Mouse (Mus musculus): ENCODE measurements around the gene Ssu2.

Ssu2 gene

DNA sequence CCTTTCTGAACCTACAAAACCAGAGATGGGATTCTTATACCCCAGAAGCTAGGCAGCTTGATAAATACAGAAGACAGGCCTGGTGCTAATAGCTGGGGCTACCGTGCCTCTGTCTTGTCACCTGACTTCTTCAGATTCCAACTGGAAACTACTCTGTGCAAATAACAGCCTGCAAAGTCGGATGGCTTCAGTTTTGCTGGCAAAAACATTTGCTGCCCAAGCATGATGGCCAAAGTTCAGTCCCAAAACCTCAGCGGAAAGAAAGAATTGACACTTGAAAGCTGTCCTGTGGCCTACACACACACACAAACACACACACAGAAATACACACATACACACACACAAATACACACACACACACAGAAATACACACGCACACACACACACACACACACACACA lies 48.8 kb downstream of the Ssu2 start:
- no peak for DNase-seq

DNA sequence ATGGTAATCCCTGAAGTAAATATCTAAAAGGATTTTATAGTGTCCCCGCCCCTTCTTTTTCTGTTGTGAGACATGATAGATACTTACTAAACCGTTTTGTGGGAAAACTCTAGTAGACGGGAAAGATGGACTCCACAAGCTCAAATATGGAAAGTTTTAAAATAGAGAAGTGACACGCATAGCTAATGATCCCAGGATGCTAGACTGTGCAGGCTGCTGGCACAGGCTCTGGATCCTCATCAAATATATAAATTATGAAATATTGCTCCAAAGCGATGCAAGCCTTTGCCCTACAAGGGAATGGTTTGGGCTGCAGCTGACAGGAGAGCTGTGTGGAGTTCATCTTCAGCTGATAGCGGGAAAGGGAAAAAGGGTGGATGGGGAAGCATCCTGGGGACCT lies 50.2 kb downstream of the Ssu2 start:
- no peak for DNase-seq

DNA sequence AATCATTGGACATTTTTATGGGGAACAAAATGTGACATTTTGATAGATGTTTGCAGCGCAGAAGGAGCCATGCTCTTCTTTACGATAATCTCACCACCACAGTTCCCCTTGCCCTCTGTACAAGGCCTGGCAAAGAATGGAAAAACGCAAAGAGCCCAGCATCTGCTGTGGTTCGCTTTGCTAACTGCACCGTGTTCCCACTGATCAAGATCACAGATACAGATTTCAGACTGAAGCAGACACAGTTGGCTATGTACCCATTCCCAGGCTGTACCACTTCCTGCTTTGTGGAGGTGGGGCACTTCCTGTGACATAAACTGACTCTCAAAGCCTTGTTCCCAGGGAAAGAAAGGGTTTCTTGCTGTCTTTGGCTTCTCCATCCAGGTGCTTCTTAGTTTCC lies 53.9 kb downstream of the Ssu2 start:
- DNase-seq: no peak

DNA sequence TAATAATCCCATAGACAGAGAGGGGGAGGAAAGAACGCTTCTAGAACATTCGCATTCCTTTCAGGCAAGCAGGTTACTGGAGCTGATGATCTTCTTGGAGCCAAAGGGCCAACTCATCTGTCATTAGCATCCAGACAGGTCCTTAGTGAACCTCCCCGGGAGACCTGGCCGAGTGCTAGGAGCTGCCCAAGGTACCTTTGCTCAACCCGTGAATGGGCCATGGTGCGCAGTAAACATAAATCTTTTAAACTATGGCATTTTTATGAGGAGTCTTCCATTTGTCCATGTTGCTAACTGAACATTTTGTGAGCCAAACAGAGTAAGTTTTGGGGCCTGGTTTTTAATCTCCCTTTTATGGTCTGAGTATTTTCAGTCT lies 56.6 kb downstream of the Ssu2 start:
- no peak for DNase-seq

DNA sequence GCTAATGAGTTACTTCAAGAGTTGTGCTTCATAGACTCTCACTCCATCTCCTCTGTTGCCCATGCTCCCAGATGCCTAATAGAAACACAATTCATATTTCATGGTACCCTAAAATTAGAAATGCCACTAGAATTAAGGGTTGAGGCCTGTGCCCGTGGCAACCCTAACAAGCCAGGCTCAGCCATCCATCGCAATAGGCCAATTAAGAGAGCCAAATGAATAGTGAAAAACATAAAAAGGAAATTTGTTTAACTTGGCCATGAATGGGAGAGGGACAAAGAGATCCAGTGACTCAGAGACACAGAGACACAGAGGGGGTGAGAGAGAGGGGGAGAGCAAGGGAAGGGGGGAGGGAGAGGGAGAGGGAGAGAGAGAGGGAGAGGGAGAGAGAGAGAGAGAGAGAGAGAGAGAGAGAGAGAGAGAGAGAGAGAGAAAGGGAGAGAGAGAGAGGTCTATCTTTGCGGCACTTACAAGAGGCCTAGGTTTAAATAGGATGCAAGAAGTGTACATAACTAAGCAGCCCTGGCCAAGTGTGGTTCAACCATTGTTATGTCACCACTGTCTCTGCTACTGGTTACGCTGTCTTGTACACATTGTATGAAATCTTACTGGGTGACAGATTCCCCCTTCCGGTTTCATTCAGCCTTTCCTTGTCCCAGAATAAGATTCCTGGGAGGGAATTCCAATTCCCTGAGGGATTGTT lies 57.2 kb downstream of the Ssu2 start:
- no peak for DNase-seq

DNA sequence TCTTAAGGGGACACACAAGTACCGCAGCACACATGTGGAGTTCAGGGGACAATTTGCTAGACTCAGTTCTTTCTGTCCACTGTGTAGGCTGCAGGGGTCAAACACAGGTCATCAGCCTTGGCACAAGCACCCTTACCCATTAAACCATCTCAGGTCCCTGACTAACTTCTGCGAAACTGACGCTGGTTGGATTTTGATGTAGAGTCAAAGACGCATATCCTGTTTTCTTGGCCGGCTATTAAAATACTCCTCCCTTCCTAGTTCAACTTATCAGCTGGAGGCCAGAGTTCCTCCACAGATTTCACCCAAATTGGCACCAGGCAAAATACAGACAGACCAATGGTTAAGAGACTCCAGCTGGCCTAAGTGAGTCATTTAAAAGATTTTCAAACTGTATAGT lies 60.0 kb downstream of the Ssu2 start:
- no peak for DNase-seq

DNA sequence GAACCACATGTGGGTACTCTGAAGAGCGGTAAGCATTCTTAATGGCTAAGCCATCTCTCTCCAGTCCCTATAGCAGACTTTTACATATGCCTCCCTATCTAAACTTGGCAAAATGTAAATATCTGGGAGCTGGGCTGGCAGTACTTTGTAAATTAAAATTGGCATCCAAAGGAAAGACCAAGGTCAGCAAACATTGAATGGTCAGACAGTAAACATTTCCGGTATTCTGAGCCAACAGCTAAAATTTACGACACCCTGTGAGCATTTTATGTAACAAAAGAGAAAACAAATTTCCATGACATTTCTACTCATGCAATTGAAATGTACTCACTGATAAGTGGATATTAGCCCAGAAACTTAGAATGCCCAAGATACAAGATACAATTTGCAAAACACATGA lies 62.6 kb downstream of the Ssu2 start:
- DNase-seq: no peak

- no peak for DNase-seq
Observed at GRCm38 (mm10) chr6:112322916-112323315, 64.9 kb downstream of the Ssu2 start.

DNA sequence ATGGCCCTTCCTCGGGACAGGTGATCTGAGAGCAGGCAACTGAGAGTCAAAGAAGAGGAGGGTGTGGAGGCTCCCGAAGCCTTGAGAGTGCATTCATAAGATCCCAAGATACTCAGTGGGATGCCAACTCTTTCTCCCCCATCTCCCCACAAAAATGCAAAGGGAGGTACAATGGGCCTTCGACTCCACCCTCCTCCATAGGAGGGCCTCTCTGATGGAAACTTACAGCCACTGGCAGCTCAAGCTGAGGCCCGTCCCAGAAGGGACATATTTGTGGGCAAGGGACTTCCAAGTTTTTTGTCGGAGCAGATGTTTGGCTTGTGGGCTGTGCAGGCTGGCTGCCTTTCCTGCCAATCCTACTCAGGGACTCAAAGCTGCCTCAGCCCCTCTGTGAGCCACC lies 67.1 kb downstream of the Ssu2 start:
- DNase-seq: no peak

DNA sequence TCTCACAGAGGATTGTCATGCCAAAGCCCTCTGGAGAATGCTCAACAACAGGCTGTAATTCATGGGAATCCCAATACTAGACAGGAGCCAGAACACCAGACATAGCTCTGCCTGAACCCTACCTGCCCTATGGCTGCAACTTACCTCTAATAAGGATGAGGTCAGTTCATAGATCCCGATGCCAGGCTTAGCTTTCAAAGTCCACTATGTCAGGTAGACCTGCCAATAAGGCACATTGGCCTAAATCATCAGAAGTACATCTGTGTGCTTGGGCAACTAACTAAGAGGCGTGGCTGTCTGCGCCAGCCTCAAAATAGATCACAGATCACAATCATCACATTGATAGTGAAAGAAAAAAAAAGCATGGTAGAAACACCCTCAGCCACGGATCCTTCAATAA lies 68.4 kb downstream of the Ssu2 start:
- no peak for DNase-seq

- DNase-seq: peak; percentile 10
Observed at GRCm38 (mm10) chr6:112311385-112311784, 76.4 kb downstream of the Ssu2 start.

- no peak for DNase-seq
Observed at GRCm38 (mm10) chr6:112309330-112309938, 78.4 kb downstream of the Ssu2 start.

Data from right cerebral cortex, adult 18-20 months (tissue).